Mouse (Mus musculus) liver, adult (tissue): ENCODE results near the gene Baz2b.

ENCODE experiments used
- GATA4 ChIP-seq: IDR thresholded peaks from 2 replicates; pipeline ENCODE4 v1.6.1; 2014; ENCODE audit warnings: mild to moderate bottlenecking, low read length; ENCODE audit not compliant: insufficient replicate concordance

The Baz2b gene

DNA sequence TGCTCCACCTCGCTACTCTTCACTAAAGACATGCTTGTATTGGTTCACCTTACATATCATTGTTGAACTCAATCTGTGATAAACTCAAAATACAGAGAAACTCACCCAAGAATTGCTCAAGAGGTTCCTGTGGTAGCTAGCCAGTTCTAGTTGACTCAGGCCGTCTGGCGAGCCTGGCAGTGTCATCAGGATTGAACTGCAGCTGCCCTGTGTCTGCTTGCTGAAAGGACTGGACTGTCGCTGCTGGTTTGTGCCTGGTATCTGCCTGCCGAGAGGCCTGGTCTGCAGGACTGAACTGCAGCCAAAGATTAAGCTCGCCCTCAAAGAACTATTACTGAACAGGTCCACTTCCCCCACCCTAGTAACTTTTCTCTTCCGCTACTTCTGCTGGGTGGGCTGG lies 313.2 kb downstream of the Baz2b start:
- TF ChIP-seq GATA4: no peak

- no peak for TF ChIP-seq GATA4
These were observed 319.9 kb downstream of the Baz2b start for GRCm38 (mm10) chr2:59889699-59890098.

GRCm38 (mm10) chr2:59882742-59883281 lies 326.8 kb downstream of the Baz2b start:
- TF ChIP-seq GATA4: no peak

- TF ChIP-seq GATA4: no peak
These were observed 327.6 kb downstream of the Baz2b start, which contains the start of gene Wdsub1 for GRCm38 (mm10) chr2:59881831-59882741. TSS of gene Wdsub1 (minus strand) at chr2:59882591.

- no peak for TF ChIP-seq GATA4
These were observed 328.2 kb downstream of the Baz2b start for GRCm38 (mm10) chr2:59881404-59881803.

DNA sequence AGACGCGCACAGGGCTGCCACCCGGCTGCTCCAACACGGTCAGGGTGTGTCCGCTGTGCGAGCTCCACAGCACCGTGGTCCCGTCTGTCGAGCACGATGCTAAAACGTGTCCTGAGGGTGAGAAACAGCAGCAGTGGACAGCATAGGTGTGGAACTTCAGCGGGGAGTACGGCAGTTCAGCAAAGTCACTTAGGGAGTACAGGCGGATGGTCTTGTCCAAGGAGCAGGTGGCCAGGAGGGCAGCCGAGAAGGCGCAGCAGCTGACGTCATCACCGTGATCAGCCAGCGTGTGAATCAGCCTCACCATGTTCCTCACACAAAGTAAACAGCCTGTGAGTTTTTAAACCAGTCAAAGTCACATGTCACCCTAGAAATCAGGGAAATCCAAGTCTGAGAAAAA lies 331.4 kb downstream of the Baz2b start:
- no peak for TF ChIP-seq GATA4

DNA sequence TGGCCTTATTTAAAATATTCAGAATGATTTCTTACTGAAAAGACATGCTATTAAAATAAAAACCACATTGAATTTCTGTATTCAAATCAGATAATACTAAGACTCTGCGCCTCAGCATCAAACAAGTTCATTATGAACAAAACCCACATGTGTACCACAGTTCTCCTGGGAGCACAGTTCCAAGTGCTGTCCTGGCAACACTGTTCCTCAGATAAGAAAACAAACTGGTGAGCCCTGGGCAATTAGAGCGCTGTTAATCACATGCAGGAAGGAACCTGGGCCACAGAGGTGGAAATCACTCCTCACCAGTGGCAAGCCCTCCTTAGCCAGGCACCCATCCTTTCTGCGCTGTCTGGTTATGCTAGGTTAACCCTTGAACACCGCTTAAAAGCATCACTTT lies 332.3 kb downstream of the Baz2b start:
- TF ChIP-seq GATA4: no peak

DNA sequence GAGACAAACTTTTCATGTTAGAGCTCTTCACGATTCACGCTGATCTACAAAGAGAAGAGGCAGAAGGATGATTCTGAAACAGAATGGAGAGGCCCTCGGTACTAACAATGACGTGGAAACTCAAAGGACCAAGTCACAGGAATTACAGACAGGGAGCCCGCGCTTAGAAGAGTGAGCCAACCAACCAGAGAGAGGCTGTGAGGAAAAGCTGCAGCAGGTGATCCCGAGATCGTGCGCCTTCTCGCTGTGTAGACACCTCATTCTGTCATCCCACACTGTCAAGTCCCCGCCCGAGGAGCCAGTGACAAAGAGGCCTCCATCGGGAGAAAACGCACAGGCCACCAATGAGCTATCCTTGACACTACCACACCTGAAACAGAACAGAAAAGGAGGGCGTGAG lies 333.2 kb downstream of the Baz2b start:
- no peak for TF ChIP-seq GATA4

GRCm38 (mm10) chr2:59870526-59870925 lies 339.1 kb downstream of the Baz2b start:
- TF ChIP-seq GATA4: no peak

DNA sequence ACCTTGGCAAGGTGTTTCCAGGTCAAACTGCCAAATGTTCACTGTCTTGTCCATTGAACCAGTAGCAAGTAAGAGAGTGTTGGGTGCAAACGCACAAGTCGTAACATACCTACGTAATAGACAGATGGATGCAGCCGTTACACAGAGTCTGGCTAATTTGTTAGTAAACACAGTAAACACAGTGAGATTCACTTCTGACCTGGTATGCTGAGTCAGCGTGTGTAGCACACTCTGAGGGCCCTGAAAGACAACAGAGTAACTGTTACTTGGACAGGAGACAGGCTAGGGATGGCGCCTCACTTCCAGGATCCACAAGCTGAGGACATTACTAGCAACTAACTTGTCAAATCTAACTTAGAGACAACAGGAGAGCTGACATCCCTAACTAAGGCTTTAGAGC lies 347.0 kb downstream of the Baz2b start:
- no peak for TF ChIP-seq GATA4

- TF ChIP-seq GATA4: no peak
These were observed 355.3 kb downstream of the Baz2b start for GRCm38 (mm10) chr2:59854363-59854762.

- no peak for TF ChIP-seq GATA4
These were observed 356.1 kb downstream of the Baz2b start for GRCm38 (mm10) chr2:59853543-59853942.

DNA sequence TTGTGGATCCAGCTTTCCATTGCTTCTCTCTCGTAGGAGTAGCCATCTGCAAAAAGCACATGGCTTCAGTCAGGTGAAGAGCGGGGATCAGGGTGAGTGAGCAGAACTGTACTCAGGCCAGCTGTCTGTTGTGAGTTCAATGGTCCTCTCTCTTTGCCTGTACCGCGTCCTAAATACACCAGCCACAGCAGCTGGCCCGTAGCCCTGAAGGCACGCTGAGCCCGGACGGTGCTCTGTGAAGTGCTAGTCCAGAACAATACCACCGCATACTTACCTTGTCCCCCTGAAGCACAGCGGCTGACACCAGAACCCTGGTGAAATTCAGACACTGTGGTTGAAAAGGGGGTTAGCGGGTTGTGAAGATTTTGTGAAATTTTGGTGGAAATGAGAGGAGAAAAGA lies 356.7 kb downstream of the Baz2b start:
- TF ChIP-seq GATA4: no peak
